Mouse (Mus musculus) brain, embryonic 14.5 days (tissue): ENCODE data around the gene Lurap1l.

ENCODE experiments used
- CTCF ChIP-seq: fragments of 200-500 bp; IDR thresholded peaks from 2 replicates; pipeline ENCODE4 v1.5.1; 2012; ENCODE audit warnings: inconsistent platforms, mild to moderate bottlenecking, moderate library complexity, borderline replicate concordance; ENCODE audit not compliant: insufficient read depth, insufficient read length; ENCODE audit errors: extremely low read depth
- POLR2A ChIP-seq: fragments of 200-500 bp; IDR thresholded peaks from 2 replicates; pipeline ENCODE4 v1.6.1; 2012; ENCODE audit warnings: mild to moderate bottlenecking, inconsistent platforms, borderline replicate concordance; ENCODE audit not compliant: poor library complexity, insufficient read depth, insufficient read length, severe bottlenecking; ENCODE audit errors: extremely low read depth

DNA sequence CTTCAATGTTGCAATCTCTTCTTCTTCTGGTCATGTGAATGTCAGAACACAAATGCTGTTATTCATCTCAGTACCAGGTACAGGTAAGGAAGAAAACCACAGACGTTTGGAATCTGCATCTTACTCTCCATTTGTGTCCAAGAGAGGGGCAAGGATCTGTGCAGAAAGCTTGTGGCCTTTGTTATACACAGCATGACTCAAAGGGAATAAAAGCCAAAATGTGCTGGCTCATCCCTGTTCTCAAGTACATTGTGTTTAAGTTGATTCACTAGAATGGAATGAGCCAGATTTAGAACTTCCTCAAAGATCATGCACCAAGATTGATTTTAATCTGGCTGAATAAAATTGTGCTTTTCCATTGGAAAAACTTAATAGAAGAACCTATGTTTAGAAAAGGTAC, 61.4 kb downstream of the Lurap1l start:
- TF ChIP-seq POLR2A (no peak), CTCF (no peak)
